Mouse (Mus musculus): Measurements from ENCODE around the gene Pym1.
"Not testable (repeated sequence)": the region's sequence is repeated elsewhere in the genome, so short reads cannot be mapped to it uniquely, and the experiment has no call there.

Pym1 gene

GRCm38 (mm10) chr10:128747646-128748251 lies at the start of gene Pym1:
Pym1 (plus strand) TSS chr10:128747889.
- peak; percentile 81 to 88 for DNase-seq (ENCODE audit: low spot score in 2 of 2)

GRCm38 (mm10) chr10:128699006-128699405 lies 48.7 kb upstream of the Pym1 start:
- DNase-seq (ENCODE audit: low spot score in 2 of 2): no peak

- no peak for DNase-seq (ENCODE audit: low spot score in 2 of 2)
Measured at GRCm38 (mm10) chr10:128699611-128700010, 48.1 kb upstream of the Pym1 start.

- no peak for DNase-seq (ENCODE audit: low spot score in 2 of 2)
Measured at GRCm38 (mm10) chr10:128700712-128701111, 47.0 kb upstream of the Pym1 start.

- DNase-seq (ENCODE audit: low spot score in 2 of 2): no peak
Measured at GRCm38 (mm10) chr10:128702328-128703007, 45.2 kb upstream of the Pym1 start.

- DNase-seq (ENCODE audit: low spot score in 2 of 2): no peak
Measured at GRCm38 (mm10) chr10:128703895-128704294, 43.8 kb upstream of the Pym1 start, which contains the start of gene Pmel. Pmel (plus strand) TSS chr10:128704195.

GRCm38 (mm10) chr10:128704491-128705316 lies 43.0 kb upstream of the Pym1 start, which contains the start of gene Cdk2:
Cdk2 (minus strand) TSS chr10:128705031.
- DNase-seq (ENCODE audit: low spot score in 2 of 2): peak; percentile 93 to 96

GRCm38 (mm10) chr10:128705317-128705693 lies 42.4 kb upstream of the Pym1 start:
- DNase-seq (ENCODE audit: low spot score in 2 of 2): peak in 1 of 2 experiments; percentile 70

- not testable (repeated sequence) for DNase-seq (ENCODE audit: low spot score in 2 of 2)
Measured at GRCm38 (mm10) chr10:128711318-128711717, 36.4 kb upstream of the Pym1 start.

- DNase-seq (ENCODE audit: low spot score in 2 of 2): peak; percentile 35 to 76
Measured at GRCm38 (mm10) chr10:128715559-128716537, 31.8 kb upstream of the Pym1 start.

GRCm38 (mm10) chr10:128725466-128725865 lies 22.2 kb upstream of the Pym1 start:
- not testable (repeated sequence) for DNase-seq (ENCODE audit: low spot score in 2 of 2)

GRCm38 (mm10) chr10:128728059-128728458 lies 19.6 kb upstream of the Pym1 start:
- no peak for DNase-seq (ENCODE audit: low spot score in 2 of 2)

- DNase-seq (ENCODE audit: low spot score in 2 of 2): peak; percentile 74 to 89
Measured at GRCm38 (mm10) chr10:128731002-128731433, 16.7 kb upstream of the Pym1 start.

GRCm38 (mm10) chr10:128731992-128732391 lies 15.7 kb upstream of the Pym1 start:
- DNase-seq (ENCODE audit: low spot score in 2 of 2): no peak

- DNase-seq (ENCODE audit: low spot score in 2 of 2): no peak
Measured at GRCm38 (mm10) chr10:128737435-128737834, 10.3 kb upstream of the Pym1 start.

GRCm38 (mm10) chr10:128740296-128740695 lies 7.4 kb upstream of the Pym1 start:
- no peak for DNase-seq (ENCODE audit: low spot score in 2 of 2)

GRCm38 (mm10) chr10:128742616-128743015 lies 5.1 kb upstream of the Pym1 start:
- no peak for DNase-seq (ENCODE audit: low spot score in 2 of 2)

GRCm38 (mm10) chr10:128743235-128743634 lies 4.5 kb upstream of the Pym1 start:
- no peak for DNase-seq (ENCODE audit: low spot score in 2 of 2)

GRCm38 (mm10) chr10:128743791-128744191 lies 3.9 kb upstream of the Pym1 start:
- DNase-seq (ENCODE audit: low spot score in 2 of 2): peak; percentile 42 to 76

- no peak for DNase-seq (ENCODE audit: low spot score in 2 of 2)
Measured at GRCm38 (mm10) chr10:128744211-128744610, 3.5 kb upstream of the Pym1 start.

Measured in spleen, postnatal 4 days (tissue).